Mouse (Mus musculus): ENCODE measurements around the gene Frmd6.

- TF ChIP-seq POLR2A (IDR thresholded peaks at IDR 0.05; ENCODE audit: borderline replicate concordance, control insufficient read depth, low read depth, low read length) (no peak), CTCF (IDR thresholded peaks at IDR 0.05; ENCODE audit: control insufficient read depth, insufficient read depth, low read length) (no peak)
Measured at GRCm38 (mm10) chr12:70816731-70817130, 8.6 kb upstream of the Frmd6 start.

Measured in bone marrow, adult 2 months (tissue).